Mouse (Mus musculus) midbrain, embryonic 11.5 days (tissue): ENCODE data around the gene Sh2d3c. TPM values are rescaled to one million over a fixed set of nuclear protein-coding genes. Genes with fewer than 3 reads are reported as not detected.

Experiments
- ATAC-seq: fragments of 200-750 bp; cut with Nextera tagmentation; 2 replicates; pipeline ENCODE4 v1.8.0; 2017; ENCODE audit warnings: moderate TSS enrichment, moderate library complexity; ENCODE audit not compliant: low FRiP score
- DNase-seq: peaks from one replicate; pipeline ENCODE4 v3.0.0; 2015; ENCODE audit warnings: low spot score; ENCODE audit errors: missing footprints
- H3K27ac ChIP-seq: fragments of 300-500 bp; sonication (generic); 2 replicates; pipeline ENCODE4 v1.5.1; 2014; ENCODE audit warnings: low read depth, low read length
- H3K27me3 ChIP-seq: fragments of 300-500 bp; sonication (generic); 2 replicates; pipeline ENCODE4 v1.6.1; 2014; ENCODE audit warnings: mild to moderate bottlenecking, low read length, moderate library complexity, mixed read lengths; ENCODE audit not compliant: control insufficient read depth, insufficient read depth
- H3K36me3 ChIP-seq: fragments of 300-500 bp; sonication (generic); 2 replicates; pipeline ENCODE4 v1.6.1; 2014; ENCODE audit warnings: mild to moderate bottlenecking, low read length, moderate library complexity, mixed read lengths; ENCODE audit not compliant: control insufficient read depth, insufficient read depth
- H3K4me1 ChIP-seq: fragments of 300-500 bp; sonication (generic); 2 replicates; pipeline ENCODE4 v1.6.1; 2014; ENCODE audit warnings: low read length; ENCODE audit not compliant: control insufficient read depth, insufficient read depth
- H3K4me2 ChIP-seq: fragments of 300-500 bp; sonication (generic); 2 replicates; pipeline ENCODE4 v1.6.1; 2014; ENCODE audit warnings: mild to moderate bottlenecking, moderate library complexity
- H3K4me3 ChIP-seq: fragments of 300-500 bp; sonication (generic); 2 replicates; pipeline ENCODE4 v1.5.1; 2014; ENCODE audit warnings: low read depth, low read length
- H3K9ac ChIP-seq: fragments of 300-500 bp; sonication (generic); 2 replicates; pipeline ENCODE4 v1.6.1; 2014; ENCODE audit warnings: low read length
- H3K9me3 ChIP-seq: fragments of 300-500 bp; sonication (generic); 2 replicates; pipeline ENCODE4 v1.6.1; 2016; ENCODE audit warnings: low read length; ENCODE audit not compliant: control insufficient read depth
- WGBS: fragments of 180-500 bp; shearing (Covaris S2); extraction: QIAGEN DNeasy Blood & Tissue Kit; methylation state at CpG from one replicate; pipeline ENCODE4 v1.1.7; 2014; 5-methylcytosine and 5-hydroxymethylcytosine counted together
- polyA plus RNA-seq: library from polyadenylated mRNA; unstranded; fragments of >200 nt; fragmentation: Nextera tagmentation; extraction: Ambion mirVana; gene quantifications from 2 replicates; pipeline ENCODE4 v1.2.1, GENCODE M21; 2014

The Sh2d3c gene
- polyA plus RNA-seq, 1 experiment from 2014 or later, result 25.5 TPM

GRCm38 (mm10) chr2:32708643-32709042 is 12.2 kb upstream of the Sh2d3c start:
- Histone ChIP-seq H3K4me1 (peaks cover 10% of the 10 kb centered on the region), H3K27me3 (no peaks in the 10 kb centered on the region), H3K4me2 (no peak overlapping the region), H3K36me3 (peaks cover 29% of the 10 kb centered on the region), H3K27ac (no peak overlapping the region), H3K9me3 (no peaks in the 10 kb centered on the region), H3K4me3 (no peak overlapping the region), H3K9ac (no peak overlapping the region)
- WGBS, result 53% methylated on average over 3 of the region's 3 CpGs
- ATAC-seq, result no peak
- peak; percentile 93 for DNase-seq

GRCm38 (mm10) chr2:32709521-32710137 is 11.2 kb upstream of the Sh2d3c start:
- Histone ChIP-seq H3K36me3 (peaks cover 27% of the 10 kb centered on the region), H3K27ac (no peak overlapping the region), H3K27me3 (no peaks in the 10 kb centered on the region), H3K4me1 (peaks cover 16% of the 10 kb centered on the region), H3K9me3 (no peaks in the 10 kb centered on the region), H3K4me2 (no peak overlapping the region), H3K9ac (no peak overlapping the region), H3K4me3 (no peak overlapping the region)
- DNase-seq (no peak), ATAC-seq (no peak)
- 95% methylated on average over 20 of the region's 20 CpGs for WGBS

GRCm38 (mm10) chr2:32710425-32710824 is 10.4 kb upstream of the Sh2d3c start:
- DNase-seq (no peak), ATAC-seq (no peak)
- Histone ChIP-seq H3K27ac (no peak overlapping the region), H3K36me3 (peaks cover 27% of the 10 kb centered on the region), H3K27me3 (no peaks in the 10 kb centered on the region), H3K4me3 (no peak overlapping the region), H3K9me3 (no peaks in the 10 kb centered on the region), H3K9ac (no peak overlapping the region), H3K4me1 (peaks cover 16% of the 10 kb centered on the region), H3K4me2 (no peak overlapping the region)
- 91% methylated on average over 5 of the region's 5 CpGs for WGBS

- Histone ChIP-seq H3K4me2 (peak overlapping the region; percentile 92), H3K4me3 (peak overlapping the region; percentile 74), H3K4me1 (peaks cover 16% of the 10 kb centered on the region), H3K27ac (no peak overlapping the region), H3K9me3 (no peaks in the 10 kb centered on the region), H3K27me3 (no peaks in the 10 kb centered on the region), H3K36me3 (peaks cover 19% of the 10 kb centered on the region), H3K9ac (peak overlapping the region; percentile 88)
- no peak for DNase-seq
- 26% methylated on average over 9 of the region's 9 CpGs for WGBS
- ATAC-seq, result no peak
These were observed 9.4 kb upstream of the Sh2d3c start for GRCm38 (mm10) chr2:32711301-32712056.

- ATAC-seq (peak; percentile 61), DNase-seq (peak; percentile 91)
- Histone ChIP-seq H3K4me2 (peak overlapping the region; percentile 92), H3K9ac (peak overlapping the region; percentile 88), H3K9me3 (no peaks in the 10 kb centered on the region), H3K36me3 (peaks cover 15% of the 10 kb centered on the region), H3K4me3 (peak overlapping the region; percentile 74), H3K27me3 (no peaks in the 10 kb centered on the region), H3K27ac (peak overlapping the region; percentile 94), H3K4me1 (peaks cover 16% of the 10 kb centered on the region)
- WGBS, result under 1% methylated on average over 41 of the region's 41 CpGs
These were observed 8.7 kb upstream of the Sh2d3c start for GRCm38 (mm10) chr2:32712108-32712551.

GRCm38 (mm10) chr2:32712586-32712933 is 8.3 kb upstream of the Sh2d3c start:
- WGBS, result under 1% methylated on average over 27 of the region's 44 CpGs
- no peaks in the 10 kb centered on the region for H3K27me3 ChIP-seq
- H3K4me2 ChIP-seq, result peak overlapping the region; percentile 92
- peaks cover 16% of the 10 kb centered on the region for H3K4me1 ChIP-seq
- peaks cover 15% of the 10 kb centered on the region for H3K36me3 ChIP-seq
- DNase-seq (peak; percentile 99), ATAC-seq (peak; percentile 89)
- peak overlapping the region; percentile 94 for H3K27ac ChIP-seq
- peak overlapping the region; percentile 88 for H3K9ac ChIP-seq
- peak overlapping the region; percentile 74 for H3K4me3 ChIP-seq
- H3K9me3 ChIP-seq, result no peaks in the 10 kb centered on the region

GRCm38 (mm10) chr2:32712934-32713817 is 7.7 kb upstream of the Sh2d3c start, which contains the start of gene Cdk9:
Cdk9 (minus strand) TSS chr2:32713076.
- peak; percentile 99 for DNase-seq
- 0% methylated on average over 52 of the region's 79 CpGs for WGBS
- H3K4me1 ChIP-seq, result peaks cover 16% of the 10 kb centered on the region
- H3K4me2 ChIP-seq, result peak within 1 kb of the TSS; percentile 92
- H3K9ac ChIP-seq, result peak within 1 kb of the TSS; percentile 88
- H3K27ac ChIP-seq, result peak within 1 kb of the TSS; percentile 94
- H3K36me3 ChIP-seq, result peaks cover 12% of the 10 kb centered on the region
- no peaks in the 10 kb centered on the region for H3K27me3 ChIP-seq
- peak within 1 kb of the TSS; percentile 74 for H3K4me3 ChIP-seq
- no peaks in the 10 kb centered on the region for H3K9me3 ChIP-seq
- ATAC-seq, result peak; percentile 82

GRCm38 (mm10) chr2:32714117-32714986 is 6.5 kb upstream of the Sh2d3c start:
- ATAC-seq (no peak), DNase-seq (no peak)
- Histone ChIP-seq H3K4me3 (no peak overlapping the region), H3K4me1 (peaks cover 16% of the 10 kb centered on the region), H3K4me2 (no peak overlapping the region; the same call in 1 of the 2 replicates), H3K9ac (no peak overlapping the region; the same call in 1 of the 2 replicates), H3K27me3 (no peaks in the 10 kb centered on the region), H3K27ac (no peak overlapping the region), H3K9me3 (no peaks in the 10 kb centered on the region), H3K36me3 (peaks cover 7% of the 10 kb centered on the region)
- 64% methylated on average over 11 of the region's 11 CpGs for WGBS
